Mouse (Mus musculus) erythroblast, embryonic 14.5 days (primary cell): ENCODE data around the gene Rassf10.

Source experiments
- GATA1 ChIP-seq: IDR thresholded peaks from 2 replicates; pipeline ENCODE4 v1.6.1; 2012; ENCODE audit warnings: low read length, inconsistent platforms, mixed read lengths
- TAL1 ChIP-seq: IDR thresholded peaks from 3 replicates; pipeline ENCODE4 v1.6.1; 2012; ENCODE audit warnings: low read length, inconsistent platforms, mixed read lengths

DNA sequence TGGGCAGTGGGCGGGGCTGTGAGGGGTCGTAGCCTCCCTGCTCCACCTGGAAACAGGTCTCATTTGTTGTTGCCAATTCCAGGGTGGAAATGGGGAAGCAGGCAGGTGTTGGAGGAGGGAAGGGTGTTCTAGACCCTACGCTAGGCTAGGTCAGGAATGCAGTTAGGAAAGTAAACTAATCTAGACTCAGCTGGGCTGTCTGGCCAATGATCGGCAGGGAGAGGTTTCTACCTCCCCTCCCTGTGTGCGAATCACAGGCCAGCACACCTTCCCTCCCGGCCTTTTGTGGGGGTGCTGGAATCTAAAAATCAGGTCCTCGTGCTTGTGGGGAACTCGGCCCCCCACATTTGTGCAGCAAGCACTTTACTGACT is 31.8 kb downstream of the Rassf10 start:
- TF ChIP-seq GATA1 (no peak), TAL1 (no peak)
